Mouse (Mus musculus) kidney, postnatal 4 days (tissue): ENCODE results near the gene Lrp3.
"Not testable (repeated sequence)": the region's sequence is repeated elsewhere in the genome, so short reads cannot be mapped to it uniquely, and the experiment has no call there.

ENCODE experiments used
- DNase-seq, 2 experiments: peaks; one replicate each; pipeline ENCODE4 v3.0.0; 2021; ENCODE audit warnings: mixed read lengths in 2 of 2

The Lrp3 gene

DNA sequence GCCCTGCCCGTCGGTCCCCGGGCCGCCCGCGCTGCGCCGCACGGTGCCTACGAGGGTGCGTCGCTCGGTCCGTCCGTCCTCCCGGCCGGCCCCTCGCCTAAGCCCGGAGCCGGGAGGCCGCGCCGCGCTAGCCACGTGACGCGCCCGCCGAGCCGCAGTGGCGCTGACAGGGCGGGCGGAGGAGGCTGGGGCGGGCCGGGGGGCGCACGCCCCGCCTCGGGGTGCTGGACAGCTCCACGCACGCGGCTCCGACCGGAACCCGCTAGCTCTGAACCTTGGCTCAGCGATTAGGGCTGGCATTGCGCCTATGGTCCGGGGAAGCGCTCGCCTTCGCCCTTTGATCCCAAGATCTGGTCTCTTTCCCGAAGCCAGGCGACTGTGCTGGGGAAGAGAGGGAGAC lies at the start of gene Lrp3:
Gene Lrp3 (minus strand): TSS at position 274 of the 400 bp plus-strand sequence.
- DNase-seq = peak; percentile 86 to 91

- peak; percentile 64 to 71 for DNase-seq
Measured at GRCm38 (mm10) chr7:35264746-35265145, 49.4 kb upstream of the Lrp3 start.

DNA sequence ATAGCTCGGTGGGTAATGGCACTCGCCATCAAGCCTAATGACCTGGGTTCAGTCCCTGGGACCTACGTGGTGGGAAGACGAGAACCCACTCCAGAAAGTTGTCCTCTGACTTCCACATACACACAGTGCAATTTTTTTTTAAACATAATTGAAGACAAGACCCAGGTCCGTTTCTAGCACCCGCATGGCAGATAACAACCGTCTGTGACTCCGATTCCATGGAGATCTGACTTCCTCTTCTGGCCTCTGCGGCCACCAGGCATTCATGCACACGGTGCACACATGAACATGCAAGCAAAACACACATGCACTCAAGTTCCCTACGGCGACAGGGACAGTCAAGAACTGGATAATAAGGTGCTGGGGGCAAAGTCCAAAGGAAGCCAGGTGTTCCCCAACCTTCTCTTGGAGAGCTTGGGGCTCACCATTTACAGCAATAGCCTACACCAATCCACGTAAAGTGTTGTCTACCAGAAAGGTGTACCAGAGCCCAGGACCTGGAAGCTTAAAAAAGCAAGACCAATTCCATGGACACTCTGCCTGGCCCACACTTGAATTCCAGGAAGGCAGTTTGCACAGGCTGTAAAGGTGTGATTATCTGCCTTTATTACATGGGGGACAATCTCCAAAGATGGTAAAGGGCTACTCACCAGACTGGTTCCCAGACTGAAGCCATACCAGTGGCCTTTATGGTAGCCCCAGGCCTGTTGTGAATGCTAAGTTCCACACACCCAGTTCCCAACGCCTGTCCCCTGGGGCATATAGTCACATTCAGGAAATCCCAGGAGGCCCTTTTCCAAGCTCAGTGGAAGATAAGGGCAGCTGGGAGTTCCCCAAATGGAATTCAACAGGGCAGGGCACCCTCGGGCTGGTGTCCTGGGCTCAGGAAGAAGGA lies 48.5 kb upstream of the Lrp3 start:
- DNase-seq = no peak

DNA sequence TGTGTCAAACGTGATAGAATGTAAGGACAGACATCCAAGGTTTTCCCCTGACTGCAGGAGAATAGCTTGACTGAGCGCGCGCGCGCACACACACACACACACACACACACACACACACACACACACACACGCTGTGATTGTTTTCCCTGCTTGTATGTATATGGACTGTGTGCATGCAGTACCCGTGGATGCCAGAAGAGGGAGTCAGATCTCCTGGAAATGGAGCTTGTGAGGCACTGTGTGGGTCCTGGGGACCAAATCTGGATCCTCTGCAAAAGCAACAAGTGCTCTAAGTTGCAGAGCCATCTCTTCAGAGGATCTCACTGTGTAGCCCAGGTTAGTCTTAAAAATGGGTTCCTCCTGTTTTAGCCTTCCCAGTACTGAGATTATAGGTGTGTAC lies 44.1 kb upstream of the Lrp3 start:
- DNase-seq = peak; percentile 35 to 38

DNA sequence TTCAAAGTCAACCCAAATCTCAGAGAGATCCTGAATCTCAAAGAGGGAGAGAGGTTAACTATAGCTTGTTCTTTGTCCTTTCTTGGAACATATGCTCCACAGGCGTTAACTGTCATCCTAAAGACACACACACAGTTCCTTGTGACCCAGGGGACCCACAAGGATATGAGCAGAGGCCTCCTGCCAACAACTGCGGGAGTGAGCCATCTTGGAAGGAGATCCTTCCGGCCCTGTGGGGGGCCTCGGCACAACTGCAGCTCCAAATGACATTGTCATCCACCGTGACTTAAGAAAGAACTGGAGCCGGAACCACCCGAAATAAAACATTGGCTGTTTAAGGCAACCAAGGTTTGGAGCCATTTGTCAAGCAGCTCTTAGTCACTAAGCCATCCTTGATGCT lies 43.0 kb upstream of the Lrp3 start:
- DNase-seq = peak; percentile 42 to 54

DNA sequence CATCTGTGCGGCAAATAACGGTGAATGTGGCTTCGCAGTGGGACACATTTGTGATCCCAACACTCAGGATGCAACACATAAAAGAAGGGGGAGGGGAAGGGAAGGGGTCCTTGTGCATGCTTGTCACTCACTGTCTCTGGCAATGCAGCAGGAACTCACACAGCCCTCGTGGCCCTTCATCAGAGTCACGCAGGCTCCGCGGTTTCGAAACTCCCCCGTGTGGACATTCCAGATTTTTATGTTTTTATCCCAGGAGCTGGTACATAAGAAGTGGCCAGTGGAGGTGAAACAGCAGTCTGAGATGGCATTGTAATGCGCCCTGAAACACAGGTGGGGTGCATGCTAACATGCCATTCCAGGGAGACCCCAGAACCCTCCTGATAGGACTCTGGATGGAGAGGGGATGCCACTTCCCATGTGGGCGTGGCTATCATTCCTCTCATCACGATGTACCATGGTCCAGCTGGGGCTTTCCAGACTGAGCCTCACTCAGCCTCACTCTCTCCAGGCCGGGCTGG lies 36.8 kb upstream of the Lrp3 start:
- DNase-seq = peak; percentile 48 to 60

DNA sequence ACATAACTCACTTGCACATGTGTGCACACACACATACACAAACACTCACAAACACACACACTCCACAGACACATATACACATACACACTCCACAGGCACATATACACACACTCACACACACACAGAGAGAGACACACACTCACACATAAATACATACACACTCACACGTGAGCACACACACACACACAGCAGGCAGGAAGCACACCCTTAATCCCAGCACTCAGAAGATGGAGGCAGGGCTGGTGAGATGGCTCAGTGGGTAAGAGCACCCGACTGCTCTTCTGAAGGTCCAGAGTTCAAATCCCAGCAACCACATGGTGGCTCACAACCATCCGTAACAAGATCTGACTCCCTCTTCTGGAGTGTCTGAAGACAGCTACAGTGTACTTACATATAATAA lies 22.6 kb upstream of the Lrp3 start:
- DNase-seq = not testable (repeated sequence)

- DNase-seq = peak; percentile 71 to 80
Measured at GRCm38 (mm10) chr7:35235308-35235707, 20.0 kb upstream of the Lrp3 start.

- DNase-seq = peak; percentile 98
Measured at GRCm38 (mm10) chr7:35234361-35235245, 19.3 kb upstream of the Lrp3 start.

- no peak for DNase-seq
Measured at GRCm38 (mm10) chr7:35233861-35234260, 18.6 kb upstream of the Lrp3 start.

DNA sequence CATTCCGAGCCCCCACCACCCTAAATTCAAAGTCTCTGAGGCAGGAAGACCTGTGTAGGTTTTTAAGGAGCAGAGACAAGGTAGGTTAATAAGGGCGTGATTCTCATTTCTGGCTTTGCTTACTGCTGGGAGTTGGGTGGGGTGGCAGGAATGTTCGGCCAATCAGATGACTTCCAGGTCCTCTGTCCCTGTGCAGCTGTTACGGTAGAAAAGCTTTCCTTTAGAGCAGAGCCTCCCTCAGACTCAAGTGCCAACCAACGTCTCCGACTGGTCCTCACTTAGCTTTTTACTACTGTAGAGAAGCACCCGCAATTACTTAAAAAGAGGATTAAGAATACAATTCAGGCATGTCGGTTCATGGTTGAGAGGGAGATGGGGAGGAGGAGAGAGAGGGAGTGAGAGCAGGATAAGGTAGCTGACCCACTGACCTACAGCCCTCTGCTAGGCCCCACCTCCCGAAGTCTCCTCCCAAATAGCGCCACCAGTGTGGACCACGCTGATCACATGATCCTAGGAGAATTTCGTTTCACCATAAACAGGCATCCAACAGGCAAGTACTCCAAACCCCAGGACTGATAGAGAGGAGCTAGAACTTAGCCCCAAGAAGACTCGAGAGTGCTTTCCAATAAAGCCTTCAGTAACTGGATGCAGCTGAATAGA lies 17.6 kb upstream of the Lrp3 start:
- DNase-seq = peak in 1 of 2 experiments; percentile 39

DNA sequence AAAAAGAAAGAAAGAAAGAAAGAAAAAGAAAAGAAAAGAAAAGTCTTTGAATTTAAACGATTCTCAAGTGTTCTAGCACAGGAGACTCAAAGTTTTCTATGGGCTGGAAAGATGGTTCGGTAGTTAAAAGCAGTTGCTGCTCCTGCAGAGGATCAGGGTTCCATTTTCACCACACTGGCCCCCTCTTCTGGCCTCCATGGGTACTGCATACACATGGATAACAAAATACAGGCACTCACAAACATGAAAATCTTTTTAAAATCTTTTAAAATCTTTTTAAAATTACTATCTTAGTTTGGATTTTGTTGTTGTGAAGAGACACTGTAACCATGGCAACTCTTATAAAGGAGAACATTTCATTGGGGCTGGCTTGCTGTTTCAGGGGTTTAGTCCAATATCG lies 15.0 kb upstream of the Lrp3 start:
- DNase-seq = peak; percentile 29 to 35

DNA sequence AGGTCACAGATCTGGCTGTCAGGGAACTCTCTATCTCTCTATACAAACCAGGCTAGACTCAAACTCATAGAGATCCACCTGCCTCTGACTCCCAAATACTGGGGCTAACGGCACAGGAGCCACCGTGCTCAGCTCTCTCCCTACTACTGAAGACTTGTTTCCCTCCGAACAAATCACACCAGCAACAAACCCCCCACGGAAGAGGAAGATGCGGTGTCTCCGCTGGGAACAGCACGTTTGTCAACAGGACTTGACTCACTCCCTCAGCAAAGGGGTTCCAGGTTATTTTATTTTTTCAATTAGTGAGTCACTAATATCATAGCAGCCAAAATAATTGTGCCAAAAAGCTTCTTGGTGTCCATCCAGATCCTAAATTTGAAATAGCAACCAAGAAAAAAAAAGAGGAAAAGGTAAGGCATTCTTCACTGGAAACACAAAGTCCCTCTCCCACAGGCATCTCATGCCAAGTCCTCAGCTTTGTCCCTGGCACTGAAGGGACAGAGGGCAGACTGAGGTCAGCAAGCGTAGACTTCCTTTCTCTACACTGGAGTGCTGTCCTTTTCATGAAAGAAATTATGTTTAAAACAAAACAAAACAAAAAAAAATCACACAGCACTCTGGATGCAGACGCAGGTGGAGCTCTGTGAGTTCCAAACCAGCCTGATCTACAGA lies 5.5 kb upstream of the Lrp3 start:
- DNase-seq = no peak

GRCm38 (mm10) chr7:35215731-35216130 lies 433 bp upstream of the Lrp3 start:
- DNase-seq = no peak

DNA sequence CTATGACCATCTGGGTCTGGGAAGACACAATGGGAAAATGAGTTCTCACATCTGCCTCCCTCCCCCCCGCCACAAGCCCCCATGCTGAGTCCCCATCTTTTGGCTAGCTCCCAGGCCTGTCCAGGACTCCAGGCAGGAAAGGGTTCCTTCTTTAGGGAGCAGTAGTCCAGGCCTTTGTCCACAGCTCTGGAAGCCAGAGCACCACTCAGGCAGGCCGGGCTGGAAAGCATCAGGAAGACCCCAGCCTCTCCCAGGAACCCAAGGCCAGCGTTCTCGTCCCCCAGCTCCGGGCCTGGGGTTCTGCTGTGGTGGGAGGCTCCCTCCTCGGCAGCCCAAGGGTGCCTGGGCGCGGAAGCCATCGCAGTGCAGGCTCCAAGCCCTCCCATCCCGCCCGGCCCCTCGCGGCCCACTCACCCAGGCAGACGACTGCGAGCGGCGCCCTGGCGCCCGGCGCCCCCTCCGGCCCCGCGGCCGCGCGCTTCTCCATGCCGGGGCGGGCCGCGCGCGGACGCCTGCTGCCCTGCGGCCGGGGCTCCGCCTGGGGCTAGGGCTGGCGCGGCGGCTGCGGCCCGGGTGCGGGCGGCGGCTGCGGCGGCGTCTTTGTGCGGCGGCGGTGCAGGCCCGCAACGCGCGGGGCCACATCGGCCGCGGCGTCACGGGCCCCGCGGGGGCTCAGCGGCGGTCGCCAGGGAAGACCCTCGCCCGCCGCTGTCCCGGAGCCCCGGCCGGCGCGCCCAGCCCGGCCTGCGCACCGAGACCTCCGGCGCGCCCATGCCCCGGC lies 666 bp downstream of the Lrp3 start:
- DNase-seq = peak; percentile 43 to 57

DNA sequence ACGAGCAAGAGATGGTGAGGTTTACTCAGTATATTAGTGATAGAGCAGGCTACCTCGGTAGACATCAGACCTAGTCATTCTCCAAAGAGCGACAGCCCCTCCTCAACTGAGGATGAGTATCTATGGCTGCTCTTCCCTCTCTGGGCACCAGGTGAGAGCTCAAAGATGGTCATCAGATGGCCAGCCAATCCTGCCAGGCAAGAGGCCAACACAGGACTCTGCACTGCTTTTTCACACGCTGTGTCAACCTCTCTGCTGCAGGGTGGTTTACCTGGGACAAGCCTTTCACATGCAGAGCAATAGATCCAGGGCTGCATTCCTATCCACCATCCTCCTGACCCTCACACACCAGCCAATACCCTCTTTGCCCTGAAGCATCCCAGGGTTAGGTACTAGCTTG lies 3.5 kb downstream of the Lrp3 start:
- DNase-seq = no peak

DNA sequence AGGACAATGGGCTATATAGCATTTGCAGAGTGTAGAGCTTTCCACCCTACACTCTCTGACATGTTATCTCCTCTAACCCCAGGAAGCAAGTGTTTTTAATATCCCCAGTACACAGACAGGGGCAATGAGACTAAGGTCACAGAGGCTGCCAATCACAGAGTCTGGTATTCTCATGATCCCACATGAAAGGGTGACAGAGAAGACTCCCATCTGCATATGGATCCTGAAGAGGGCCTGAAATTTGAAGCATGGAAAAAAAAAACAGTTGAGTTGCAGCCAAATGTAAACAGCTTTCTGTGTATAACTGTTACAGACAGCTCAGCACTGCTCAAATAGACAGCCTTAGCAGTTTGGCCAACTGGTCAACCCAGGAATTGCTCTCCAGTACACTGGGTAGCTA lies 15.5 kb downstream of the Lrp3 start:
- no peak for DNase-seq

DNA sequence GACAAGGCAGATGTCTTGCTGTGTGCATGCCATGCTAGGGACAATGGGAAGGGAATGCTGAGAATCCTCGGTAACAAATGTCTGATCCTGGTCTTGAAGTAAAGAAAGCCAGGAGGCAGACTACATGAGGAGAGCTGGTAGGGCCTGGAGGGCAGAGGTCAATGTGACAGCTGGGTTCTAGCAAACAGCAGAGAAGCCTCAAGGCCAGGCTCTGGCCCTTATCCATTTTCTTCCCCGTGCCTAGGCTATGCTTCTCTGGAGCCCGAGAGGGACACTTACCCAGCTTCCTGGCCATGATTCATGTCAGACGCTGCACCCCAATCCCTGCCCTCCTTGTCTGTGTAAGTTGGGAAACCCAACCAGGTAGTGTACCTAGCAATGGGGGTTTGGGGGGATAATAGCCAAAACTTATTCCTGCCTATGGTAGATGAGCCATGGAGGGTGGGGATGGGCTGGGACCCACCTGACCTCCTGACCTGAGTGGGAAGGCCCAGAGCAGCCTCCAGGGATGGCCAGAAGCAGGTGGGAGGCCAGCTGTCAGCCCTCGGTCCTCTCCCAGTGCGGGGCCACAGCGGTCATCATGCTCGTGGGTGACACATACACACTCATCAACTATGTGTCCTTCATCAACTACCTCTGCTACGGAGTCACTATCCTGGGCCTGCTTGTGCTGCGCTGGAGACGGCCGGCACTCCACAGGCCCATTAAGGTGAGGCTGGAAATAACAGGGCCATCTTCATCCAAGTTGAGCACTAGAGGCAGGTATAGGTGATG lies 16.1 kb downstream of the Lrp3 start:
- DNase-seq = no peak

DNA sequence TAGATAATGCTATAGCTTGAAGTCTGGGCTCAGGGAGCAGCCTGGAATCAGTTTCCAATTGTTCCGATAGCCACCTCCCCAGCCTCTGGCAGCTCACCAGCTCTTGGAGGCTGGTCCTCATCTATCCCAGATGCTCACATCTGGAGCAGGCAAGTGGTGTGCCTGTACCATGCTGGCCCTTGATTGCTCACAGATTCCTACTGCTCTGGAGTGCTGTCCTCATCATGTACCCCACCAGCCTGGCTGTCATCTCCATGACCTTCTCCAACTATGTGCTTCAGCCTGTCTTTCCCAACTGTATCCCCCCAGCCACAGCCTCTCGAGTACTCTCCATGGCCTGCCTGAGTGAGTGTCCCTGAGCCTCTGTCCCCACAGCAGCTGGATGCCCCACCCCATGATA lies 18.3 kb downstream of the Lrp3 start:
- no peak for DNase-seq

- no peak for DNase-seq
Measured at GRCm38 (mm10) chr7:35191276-35191675, 24.0 kb downstream of the Lrp3 start.

GRCm38 (mm10) chr7:35189699-35190098 lies 25.6 kb downstream of the Lrp3 start:
- DNase-seq = no peak
